Mouse (Mus musculus) embryo, embryonic 11 days (tissue): Measurements from ENCODE around the gene 1110017D15Rik.
"Not testable (repeated sequence)": the region's sequence is repeated elsewhere in the genome, so short reads cannot be mapped to it uniquely, and the experiment has no call there.

Source experiments
- DNase-seq: peaks from one replicate; pipeline ENCODE4 v3.0.0-alpha.2; 2015

The 1110017D15Rik gene

DNA sequence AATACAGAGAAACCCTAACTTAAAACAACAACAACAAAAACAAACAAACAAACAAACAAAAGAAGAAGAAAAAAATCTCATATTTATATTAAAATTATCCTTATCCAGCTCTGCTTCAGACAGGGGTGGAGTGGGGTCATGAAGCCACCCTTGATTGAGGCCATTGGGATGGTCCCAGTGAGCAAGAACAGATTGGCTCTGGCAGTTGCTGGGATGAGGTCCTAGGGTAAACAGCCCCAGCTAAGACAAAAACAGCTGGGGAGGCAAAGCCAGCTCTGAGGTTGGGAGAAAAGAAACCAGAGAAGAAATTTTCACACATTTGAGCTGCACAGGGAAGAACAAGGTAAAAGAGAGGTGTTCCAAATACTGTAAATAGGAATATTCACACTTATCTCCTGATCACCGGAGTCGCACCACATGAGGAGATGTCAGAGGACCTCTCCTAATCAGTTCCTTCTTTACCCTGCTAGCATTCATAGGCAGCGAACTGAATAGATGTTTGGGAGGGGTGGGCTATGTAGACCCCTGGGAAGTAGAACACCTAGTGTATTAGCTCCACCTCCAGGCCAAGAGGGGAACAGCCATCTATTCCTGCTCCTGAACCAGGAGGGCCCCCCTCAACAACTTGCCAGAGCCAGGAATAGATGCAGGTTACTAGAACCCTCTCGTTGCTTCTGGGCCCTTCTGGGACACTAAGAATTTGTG, 38.2 kb downstream of the 1110017D15Rik start:
- peak; percentile 33 for DNase-seq

DNA sequence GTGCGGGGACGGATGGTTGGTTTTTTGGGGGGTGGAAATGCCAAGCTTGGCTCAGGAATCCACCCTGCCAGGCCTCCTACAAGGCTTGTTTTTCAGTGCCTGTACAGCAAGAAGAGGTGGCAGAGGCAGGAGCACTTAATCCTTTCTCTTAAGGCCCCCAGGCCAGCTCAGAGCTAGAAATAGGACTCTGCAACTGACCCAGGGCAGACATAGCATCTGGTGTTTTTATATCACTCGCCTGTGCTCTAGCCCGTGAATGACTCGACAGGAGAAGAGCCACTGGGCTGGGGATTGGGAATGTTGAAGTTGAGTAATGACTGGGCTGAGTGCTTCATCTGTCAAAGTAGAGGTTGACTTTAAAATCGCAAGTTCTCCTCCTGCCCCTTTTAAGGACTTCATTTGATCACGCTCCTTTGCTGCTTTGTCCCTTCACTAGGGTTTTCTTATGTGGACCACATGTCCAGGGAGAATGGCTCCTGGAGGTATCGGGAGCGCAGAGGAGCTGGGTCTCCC, 39.4 kb downstream of the 1110017D15Rik start:
- no peak for DNase-seq

DNA sequence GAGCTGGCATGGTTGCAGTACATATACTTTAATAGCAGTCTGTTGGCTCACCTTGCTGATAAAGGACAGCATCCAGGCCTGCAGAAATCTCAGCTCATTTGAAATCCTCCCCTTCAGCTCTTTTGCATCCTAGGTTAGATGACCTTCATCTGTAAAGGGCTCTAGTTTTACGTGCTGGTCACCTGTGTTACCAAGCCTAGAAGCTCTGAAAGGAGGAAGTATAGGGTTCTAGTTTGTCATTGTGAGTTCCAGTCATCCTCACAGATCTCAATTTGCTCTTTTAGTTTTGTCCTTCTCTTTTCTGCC, 45.8 kb downstream of the 1110017D15Rik start:
- no peak for DNase-seq

DNA sequence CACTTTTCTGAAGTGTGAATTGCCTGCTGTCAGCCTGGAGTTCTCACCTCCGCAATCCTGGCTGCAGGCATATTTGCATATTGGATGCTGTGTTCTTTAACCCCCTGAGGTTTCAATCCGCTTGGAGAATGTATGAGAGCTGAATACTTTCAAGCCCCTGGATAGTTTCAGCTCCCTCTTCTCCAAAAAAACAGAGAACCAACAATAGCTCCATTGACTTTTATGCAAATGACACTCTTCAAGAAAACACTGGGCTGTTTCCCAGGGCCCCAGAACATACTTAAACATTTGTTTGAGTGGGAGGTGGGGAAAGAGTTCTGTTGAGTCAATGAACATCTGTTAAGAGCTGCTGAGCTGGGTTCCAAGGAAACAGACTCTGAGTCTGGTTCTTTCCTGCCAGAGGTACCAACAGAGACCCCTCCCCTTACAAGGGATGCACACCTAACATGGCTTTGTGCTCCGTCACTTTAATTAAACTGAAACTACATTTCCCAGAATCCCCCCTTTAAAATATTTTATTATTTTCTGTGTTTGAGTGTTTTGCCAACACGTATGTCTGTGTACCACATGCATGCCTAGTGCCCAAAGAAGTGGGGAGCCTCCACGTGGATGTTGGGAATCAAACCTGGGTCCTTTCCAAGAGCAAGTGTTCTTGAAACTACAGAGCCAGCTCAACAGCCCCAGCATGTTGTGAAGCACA, 46.3 kb downstream of the 1110017D15Rik start:
- DNase-seq, result peak; percentile 39

DNA sequence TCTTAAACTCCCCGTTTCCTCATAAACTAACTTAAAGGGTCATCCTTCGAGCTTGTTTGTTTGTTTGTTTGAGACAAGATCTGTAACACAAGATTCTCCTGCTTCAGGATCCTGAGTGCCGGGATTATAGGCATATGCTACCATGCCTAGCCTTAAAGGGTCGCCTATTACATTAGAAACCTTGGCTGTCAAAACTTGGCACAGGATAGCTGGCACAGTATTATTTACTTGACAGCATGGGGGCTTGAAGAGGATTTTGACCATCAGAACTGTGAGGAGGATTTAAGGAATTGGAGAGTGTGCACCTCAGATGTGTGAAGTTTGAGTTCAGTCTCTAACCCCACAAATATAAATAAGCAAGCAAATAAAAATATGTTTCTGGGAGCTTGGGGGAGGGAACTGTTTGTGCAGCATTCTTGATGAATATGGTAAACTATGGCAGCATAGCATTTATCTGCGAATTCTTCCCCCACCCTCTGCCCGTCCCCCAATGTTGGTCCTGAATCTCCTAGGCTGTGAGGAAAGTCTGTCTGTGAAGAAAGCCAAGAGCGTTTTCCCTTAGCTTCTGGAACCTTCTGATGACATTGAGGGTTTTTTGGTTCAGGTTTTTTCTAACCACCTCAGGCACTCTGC, 47.0 kb downstream of the 1110017D15Rik start:
- no peak for DNase-seq

DNA sequence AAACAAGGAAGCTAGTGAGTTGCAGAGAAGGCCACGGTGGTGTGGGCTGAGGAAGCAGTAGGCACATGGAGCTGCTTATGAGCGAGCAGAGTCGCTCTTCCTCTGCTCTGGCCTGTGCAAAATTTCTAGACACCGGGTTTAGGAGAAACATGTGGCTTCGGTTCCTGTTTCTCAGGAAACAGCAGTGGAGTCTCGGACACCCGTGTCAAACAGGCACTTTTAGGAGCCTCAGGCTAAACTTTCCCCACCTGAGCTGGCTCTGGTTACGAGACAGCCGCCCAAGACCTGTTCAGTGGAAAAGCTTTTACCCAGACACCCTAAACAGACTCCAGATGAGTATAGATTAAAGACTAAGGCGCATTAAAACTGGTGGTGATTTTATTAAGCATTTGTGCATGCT, 47.9 kb downstream of the 1110017D15Rik start:
- DNase-seq, result peak; percentile 27

DNA sequence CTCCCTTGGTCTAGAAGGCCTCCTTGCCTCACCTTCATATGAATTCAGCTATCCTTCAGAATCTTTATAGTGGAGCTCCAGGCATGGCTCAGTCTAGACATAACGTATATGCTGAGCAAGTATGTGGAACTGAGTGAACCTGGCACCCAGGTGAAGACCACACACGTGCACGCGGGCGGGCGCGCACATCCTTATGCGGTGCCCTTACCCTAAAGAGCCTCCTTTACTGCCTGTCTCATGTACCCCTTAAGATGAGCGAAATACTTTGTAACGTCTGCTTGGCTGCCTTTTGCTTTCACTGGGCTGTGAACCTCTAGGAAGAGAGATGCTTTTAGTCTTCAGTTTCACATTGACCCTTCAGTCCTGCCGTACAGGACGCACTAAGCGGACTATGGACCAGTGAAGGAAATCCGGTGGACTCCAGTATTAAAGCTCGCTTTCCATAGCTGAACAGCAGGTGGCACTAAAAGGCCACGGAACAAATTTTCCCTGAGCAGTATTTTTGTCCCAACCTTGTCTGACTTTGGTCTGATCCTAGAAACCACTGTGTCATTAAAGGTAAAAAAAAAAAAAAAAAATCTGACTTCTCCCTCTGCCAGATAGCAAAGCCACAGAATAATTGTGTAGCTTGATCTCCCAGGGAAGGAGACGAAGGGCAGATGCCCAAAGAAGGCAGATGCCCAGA, 48.6 kb downstream of the 1110017D15Rik start:
- DNase-seq, result peak; percentile 79

DNA sequence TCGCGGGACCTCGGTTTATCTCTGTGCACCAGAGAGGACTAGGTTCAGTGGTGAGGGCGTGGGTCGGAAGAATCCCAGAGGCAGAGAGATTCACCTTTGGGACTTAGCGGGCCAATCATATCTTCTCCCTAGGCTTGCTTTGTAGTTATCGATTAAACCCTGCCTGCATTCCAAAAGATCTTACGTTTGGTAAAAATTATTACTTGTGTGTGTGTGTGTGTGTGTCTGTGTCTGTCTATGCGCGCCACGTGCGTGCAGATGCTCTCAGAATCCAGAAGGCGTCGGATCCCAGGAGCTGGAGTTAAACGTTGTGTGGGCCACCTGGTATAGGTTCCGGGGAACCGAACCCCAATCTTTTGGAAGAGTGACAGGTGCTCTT, 51.9 kb downstream of the 1110017D15Rik start:
- DNase-seq, result peak; percentile 42

DNA sequence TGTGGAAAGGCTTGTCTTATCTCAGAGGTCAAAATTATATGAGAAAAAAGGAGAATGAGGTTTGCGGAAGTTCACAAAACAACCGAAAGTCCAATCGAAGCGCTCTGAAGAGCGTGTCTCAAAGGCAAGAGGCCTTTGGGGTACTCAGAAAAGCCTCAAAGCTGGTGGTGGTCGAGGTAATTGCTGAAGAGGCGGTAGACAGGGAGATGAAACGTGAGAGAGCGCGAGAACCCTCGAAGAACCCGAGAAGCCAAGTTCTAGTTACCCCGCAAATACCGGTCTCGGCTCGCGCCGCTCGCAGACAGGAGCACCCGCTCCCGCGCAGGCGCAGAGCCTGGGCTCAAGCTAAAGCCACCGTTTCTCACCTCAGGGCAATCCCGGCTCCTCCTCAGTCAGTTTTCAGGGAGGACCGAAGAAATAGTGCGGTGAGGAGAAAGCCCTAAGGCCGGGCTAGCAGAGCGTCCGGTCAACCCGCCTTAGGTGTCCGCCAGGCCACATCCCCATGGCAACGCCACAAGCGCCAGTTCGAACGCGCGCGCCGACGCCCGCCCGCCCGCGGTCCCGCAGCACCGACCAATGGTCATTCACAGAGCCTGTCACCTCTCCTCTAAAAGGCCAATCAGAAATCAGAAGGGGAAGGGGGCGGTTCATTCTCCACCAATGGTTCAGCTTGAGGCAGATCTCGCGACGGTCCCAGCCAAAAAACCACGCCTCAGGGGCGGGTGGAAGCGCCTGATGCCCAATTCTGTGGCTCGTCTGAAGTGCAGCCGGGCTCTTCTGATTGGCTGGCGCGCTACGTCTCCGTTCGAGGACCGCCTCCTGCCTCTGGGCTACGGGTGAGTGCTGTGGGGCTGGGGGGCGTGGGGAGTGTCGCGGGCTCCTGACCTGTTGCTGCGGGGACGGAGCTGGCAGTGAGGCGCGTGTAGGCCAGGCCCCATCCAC, 52.5 kb downstream of the 1110017D15Rik start, which contains the start of the genes Kif24 and Nudt2:
TSS of gene Kif24 (minus strand) at position 543 of the 942 bp plus-strand sequence.
TSS of gene Nudt2 (plus strand) at position 807 of the 942 bp plus-strand sequence.
- DNase-seq, result peak; percentile 99

DNA sequence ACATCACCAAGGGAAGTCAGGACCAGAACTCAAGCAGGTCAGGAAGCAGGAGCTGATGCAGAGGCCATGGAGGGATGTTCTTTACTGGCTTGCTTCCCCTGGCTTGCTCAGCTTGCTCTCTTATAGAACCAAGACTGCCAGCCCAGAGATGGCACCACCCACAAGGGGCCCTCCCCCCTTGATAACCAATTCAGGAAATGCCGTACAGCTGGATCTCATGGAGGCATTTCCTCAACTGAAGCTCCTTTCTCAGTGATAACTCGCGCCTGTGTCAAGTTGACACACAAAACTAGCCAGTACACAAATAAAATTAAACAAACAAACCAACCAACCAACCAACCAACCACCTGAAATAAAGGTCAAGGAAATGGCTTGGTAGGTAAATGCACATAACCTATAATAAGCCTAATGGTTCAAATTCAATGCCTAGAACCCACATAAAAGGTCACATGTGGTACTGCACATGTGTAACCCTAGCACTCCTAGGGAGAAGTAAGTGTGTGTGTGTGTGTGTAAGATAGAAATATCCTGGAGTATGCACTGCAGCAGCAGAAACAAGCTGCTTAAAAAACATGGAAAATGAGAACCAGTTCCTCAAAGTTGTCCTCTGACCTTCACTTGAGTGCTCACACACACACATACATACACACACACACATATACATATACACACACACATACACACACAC, 53.9 kb downstream of the 1110017D15Rik start:
- DNase-seq, result not testable (repeated sequence)

DNA sequence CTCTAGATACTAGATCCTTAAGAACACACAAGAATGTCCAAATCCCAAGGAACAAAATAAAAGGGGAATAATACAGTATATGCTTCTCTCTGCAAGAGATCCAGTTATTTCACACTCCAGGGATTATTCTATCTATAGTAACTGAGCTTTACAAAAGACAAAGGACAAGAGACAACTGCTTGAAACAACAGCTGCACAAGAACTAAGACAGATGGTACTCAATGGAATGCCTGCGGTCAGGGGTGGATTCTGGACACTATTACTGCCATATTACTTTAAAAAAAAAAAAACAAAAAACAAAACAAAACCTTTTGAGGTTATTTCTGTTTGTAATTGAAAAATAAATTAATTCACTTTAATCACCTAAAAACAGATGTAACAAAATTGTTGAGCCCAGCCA, 56.4 kb downstream of the 1110017D15Rik start:
- DNase-seq, result no peak
